Mouse (Mus musculus) adipose tissue, adult 10 weeks (tissue): ENCODE measurements around the gene Sgsm1. TPM values are rescaled to one million over a fixed set of nuclear protein-coding genes. Genes with fewer than 3 reads are reported as not detected.

Experiments
- polyA plus RNA-seq: library from polyadenylated mRNA; stranded (reverse); fragments of 350-450 nt; fragmentation: Illumina TruSeq; extraction: RNeasy Lipid Tissue Mini Kit (QIAGEN cat#74804); gene quantifications from one replicate; pipeline ENCODE4 v1.2.3, GENCODE M21; 2014; ENCODE audit warnings: low read depth, low replicate concordance

Sgsm1 gene
- 5.6 TPM for polyA plus RNA-seq

DNA sequence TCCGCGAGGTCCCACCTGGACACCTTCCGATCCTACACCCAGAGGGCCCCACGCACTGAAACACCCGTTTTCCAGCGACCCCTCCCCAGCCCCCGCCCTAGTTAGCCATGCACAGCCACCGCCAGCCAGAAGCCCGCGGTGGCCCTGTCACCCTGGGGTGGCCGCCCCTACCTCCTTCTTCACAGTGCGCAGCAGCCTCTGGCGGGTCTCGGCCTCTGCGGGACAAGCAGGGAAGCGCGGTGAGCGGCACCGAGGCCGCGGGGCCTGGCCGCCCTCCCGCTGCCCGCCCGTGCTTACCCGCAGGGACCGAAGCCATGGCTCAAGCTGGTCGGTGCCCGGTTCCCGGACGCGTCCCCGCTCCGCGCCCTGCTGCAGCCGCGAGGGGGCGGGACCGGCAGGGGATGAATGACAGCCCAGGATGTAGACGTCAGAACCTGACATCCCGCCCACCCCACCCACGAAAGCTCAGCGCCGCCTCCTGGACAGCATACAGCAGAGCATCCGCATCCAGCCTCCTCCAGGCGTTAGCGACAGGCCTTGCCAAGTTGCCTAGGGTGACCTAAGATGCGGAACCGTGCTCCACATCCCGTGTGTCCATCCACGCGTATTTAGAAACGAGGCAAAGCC, at the start of gene Sgsm1:
Sgsm1 (minus strand) TSS at position 410 of the 627 bp plus-strand sequence.

DNA sequence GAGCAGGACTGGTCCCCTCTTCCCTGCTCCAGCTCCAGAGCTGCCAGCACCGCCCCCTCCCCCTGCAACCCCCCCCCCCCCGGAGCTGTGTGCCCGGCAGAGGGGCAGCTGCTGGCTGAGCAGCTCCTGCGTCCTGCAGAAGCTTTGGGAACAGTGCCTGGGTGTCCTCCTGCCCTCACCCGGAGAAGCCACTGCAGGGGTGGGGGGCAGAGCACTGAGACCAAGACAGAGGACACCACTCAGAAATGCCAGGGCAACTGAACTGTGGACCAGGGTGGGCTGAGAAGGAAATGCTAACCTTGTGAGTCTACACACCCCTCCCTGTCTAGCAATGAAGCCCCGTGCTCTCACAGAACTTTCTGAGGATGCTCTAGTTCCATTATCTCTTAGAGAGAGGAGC, 46.6 kb upstream of the Sgsm1 start, which contains the start of gene Aym1:
Aym1 (plus strand) TSS at position 109 of the 400 bp plus-strand sequence.

DNA sequence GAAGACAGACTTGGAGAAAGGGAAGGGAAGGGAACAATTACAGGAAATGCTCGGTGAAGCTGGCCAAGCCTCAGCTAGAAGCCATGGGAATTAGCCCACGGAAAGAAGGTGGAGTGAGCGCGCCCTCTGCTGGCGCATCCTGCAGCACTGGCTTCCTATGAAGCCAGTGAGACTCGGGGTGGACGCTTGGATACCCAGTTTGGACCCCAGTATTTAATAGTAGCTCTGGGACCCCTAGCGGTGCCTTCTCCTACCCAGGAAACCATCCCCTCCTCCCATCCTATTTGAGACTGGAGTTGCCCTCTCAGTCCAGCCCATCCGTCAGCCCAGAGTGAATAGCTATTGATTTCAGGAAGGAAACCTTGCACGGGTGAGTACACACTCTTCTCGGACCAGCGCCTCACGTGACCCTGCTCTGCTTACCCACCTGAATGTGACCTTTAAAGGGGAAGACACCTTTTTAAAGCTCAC, 83.9 kb downstream of the Sgsm1 start, which contains the start of gene Tmem211:
Tmem211 (plus strand) TSS at position 278 of the 471 bp plus-strand sequence.

DNA sequence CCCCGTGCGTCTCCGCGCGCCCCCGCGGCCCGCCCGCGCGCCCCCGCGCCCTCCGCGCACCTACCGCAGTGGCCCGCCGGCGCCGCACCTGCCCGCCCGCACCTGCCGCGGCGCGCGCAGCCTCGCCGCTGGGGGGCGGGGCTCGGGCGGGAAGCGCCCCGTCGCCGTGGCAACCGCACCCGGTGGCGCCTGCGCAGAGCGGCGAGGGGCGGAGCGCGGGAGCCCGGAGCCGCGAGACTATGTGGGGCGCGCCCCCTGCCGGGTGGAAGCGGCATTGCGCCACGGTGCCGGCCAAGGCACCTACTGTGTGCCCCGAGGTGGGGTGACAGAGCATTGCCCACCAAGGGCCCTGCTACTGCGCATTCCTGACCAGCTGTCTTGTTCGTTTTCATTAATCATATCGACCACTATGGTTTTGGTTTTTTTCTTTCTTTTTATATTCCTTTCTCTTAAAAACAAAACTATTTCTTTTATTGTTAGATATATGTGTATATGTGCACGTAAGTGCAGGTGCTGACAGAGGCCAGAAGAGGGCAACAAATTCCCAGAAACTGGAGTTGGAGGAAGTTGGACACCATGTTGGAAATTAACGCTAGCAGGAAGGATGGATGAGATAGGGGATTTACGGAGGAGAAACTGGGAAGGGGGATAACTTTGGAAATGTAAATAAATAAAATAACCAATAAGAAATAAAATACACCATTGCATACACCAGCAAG, 89.3 kb downstream of the Sgsm1 start, which contains the start of gene 2900026A02Rik:
2900026A02Rik (minus strand) TSS at position 90 of the 719 bp plus-strand sequence.

Other genes with a start within 250 kb of the Sgsm1 start
- not detected for gene Crybb2, start 240.7 kb downstream of the Sgsm1 start, polyA plus RNA-seq
- 2.4 TPM for gene Crybb3, start 229.2 kb downstream of the Sgsm1 start, polyA plus RNA-seq
- 19.1 TPM for gene 2900026A02Rik, start 89.5 kb downstream of the Sgsm1 start, polyA plus RNA-seq
- not detected for gene Tmem211, start 83.9 kb downstream of the Sgsm1 start, polyA plus RNA-seq
- not detected for gene Aym1, start 46.5 kb upstream of the Sgsm1 start, polyA plus RNA-seq
- 4.0 TPM for gene Wscd2, start 179.5 kb upstream of the Sgsm1 start, polyA plus RNA-seq